Mouse (Mus musculus) midbrain, postnatal 0 days (tissue): ENCODE data around the gene Slc30a2. TPM values are rescaled to one million over a fixed set of nuclear protein-coding genes. Genes with fewer than 3 reads are reported as not detected.

Experiments
- ATAC-seq: fragments of 200-750 bp; cut with Nextera tagmentation; 2 replicates; pipeline ENCODE4 v1.8.0; 2017; ENCODE audit warnings: moderate number of reproducible peaks, mild to moderate bottlenecking, moderate TSS enrichment, moderate library complexity; ENCODE audit not compliant: low FRiP score
- DNase-seq: peaks from one replicate; pipeline ENCODE4 v3.0.0-alpha.2; 2015; ENCODE audit warnings: low spot score
- H3K27ac ChIP-seq: fragments of 300-500 bp; sonication (generic); 2 replicates; pipeline ENCODE4 v1.5.1; 2014; ENCODE audit warnings: low read depth, mild to moderate bottlenecking, low read length, mixed read lengths
- H3K27me3 ChIP-seq: fragments of 300-500 bp; sonication (generic); 2 replicates; pipeline ENCODE4 v1.6.1; 2014; ENCODE audit warnings: low read length, control low read depth, mixed read lengths; ENCODE audit not compliant: insufficient read depth
- H3K36me3 ChIP-seq: fragments of 300-500 bp; sonication (generic); 2 replicates; pipeline ENCODE4 v1.6.1; 2014; ENCODE audit warnings: low read length, control low read depth, mixed read lengths; ENCODE audit not compliant: insufficient read depth
- H3K4me1 ChIP-seq: fragments of 300-500 bp; sonication (generic); 2 replicates; pipeline ENCODE4 v1.6.1; 2014; ENCODE audit warnings: mild to moderate bottlenecking, control low read depth, antibody characterized with exemption, low read length, mixed read lengths; ENCODE audit not compliant: insufficient read depth
- H3K4me2 ChIP-seq: fragments of 300-500 bp; sonication (generic); 2 replicates; pipeline ENCODE4 v1.6.1; 2014; ENCODE audit warnings: low read depth, mild to moderate bottlenecking, low read length, mixed read lengths; ENCODE audit not compliant: poor library complexity, severe bottlenecking
- H3K4me3 ChIP-seq: fragments of 300-500 bp; sonication (generic); 2 replicates; pipeline ENCODE4 v1.5.1; 2014; ENCODE audit warnings: low read depth, mild to moderate bottlenecking, low read length, moderate library complexity
- H3K9ac ChIP-seq: fragments of 300-500 bp; sonication (generic); replicated peaks from 2 replicates; pipeline ENCODE4 v1.6.1; 2014; ENCODE audit warnings: mild to moderate bottlenecking, low read length, moderate library complexity, mixed read lengths; ENCODE audit not compliant: poor library complexity, severe bottlenecking
- H3K9me3 ChIP-seq: fragments of 300-500 bp; sonication (generic); 2 replicates; pipeline ENCODE4 v1.6.1; 2016; ENCODE audit warnings: low read length, control low read depth
- CTCF ChIP-seq: IDR thresholded peaks from 2 replicates; pipeline ENCODE4 v1.5.1; 2016; ENCODE audit warnings: antibody characterized with exemption, mild to moderate bottlenecking
- WGBS: fragments of 180-500 bp; shearing (Covaris S2); extraction: QIAGEN DNeasy Blood & Tissue Kit; methylation state at CpG from one replicate; pipeline ENCODE4 v1.1.7; 2014; 5-methylcytosine and 5-hydroxymethylcytosine counted together
- polyA plus RNA-seq: library from polyadenylated mRNA; unstranded; fragments of >200 nt; fragmentation: Nextera tagmentation; extraction: Ambion mirVana; gene quantifications from 2 replicates; pipeline ENCODE4 v1.2.1, GENCODE M21; 2015
- total RNA-seq: library from RNA; depleted of rRNA; stranded (reverse); fragments of >200 nt; gene quantifications from 2 replicates; pipeline ENCODE4 v1.2.3, GENCODE M21; 2014

The Slc30a2 gene
- total and polyA plus RNA-seq, 2 experiments from 2014 or later, result 0.17 TPM; not detected in 1

- no peaks in the 10 kb centered on the region for H3K27me3 ChIP-seq
- peak overlapping the region; percentile 40; the same call in 1 of the 2 replicates for H3K9ac ChIP-seq
- WGBS, result 19% methylated on average over 22 of the region's 22 CpGs
- ATAC-seq (0 out of 2 replicates have a peak, but pooled peaks have one; percentile 35), DNase-seq (peak; percentile 87)
- H3K4me1 ChIP-seq, result no peaks in the 10 kb centered on the region
- TF ChIP-seq CTCF, result peak; percentile 98
- no peaks in the 10 kb centered on the region for H3K36me3 ChIP-seq
- H3K4me3 ChIP-seq, result peak overlapping the region; percentile 17
- H3K9me3 ChIP-seq, result no peaks in the 10 kb centered on the region
- H3K27ac ChIP-seq, result no peak overlapping the region
- H3K4me2 ChIP-seq, result peak overlapping the region; percentile 43
Observed at GRCm38 (mm10) chr4:134356591-134357460, 13.8 kb downstream of the Slc30a2 start.

- Histone ChIP-seq H3K4me2 (peak overlapping the region; percentile 43), H3K36me3 (no peaks in the 10 kb centered on the region), H3K4me1 (no peaks in the 10 kb centered on the region), H3K9me3 (no peaks in the 10 kb centered on the region), H3K27ac (no peak overlapping the region), H3K4me3 (peak overlapping the region; percentile 17), H3K9ac (peak overlapping the region; percentile 40; the same call in 1 of the 2 replicates), H3K27me3 (no peaks in the 10 kb centered on the region)
- WGBS, result 33% methylated on average over 17 of the region's 17 CpGs
- TF ChIP-seq CTCF, result no peak
- no peak for DNase-seq
- peak; percentile 42; the same call in 1 of the 2 replicates for ATAC-seq
Observed at GRCm38 (mm10) chr4:134357461-134357771, 14.4 kb downstream of the Slc30a2 start.

- no peaks in the 10 kb centered on the region for H3K36me3 ChIP-seq
- H3K4me3 ChIP-seq, result no peak overlapping the region
- H3K4me1 ChIP-seq, result no peaks in the 10 kb centered on the region
- 90% methylated on average over 6 of the region's 6 CpGs for WGBS
- DNase-seq (no peak), ATAC-seq (no peak)
- no peak overlapping the region for H3K9ac ChIP-seq
- H3K4me2 ChIP-seq, result no peak overlapping the region
- TF ChIP-seq CTCF, result no peak
- H3K27ac ChIP-seq, result no peak overlapping the region
- no peaks in the 10 kb centered on the region for H3K27me3 ChIP-seq
- no peaks in the 10 kb centered on the region for H3K9me3 ChIP-seq
Observed at GRCm38 (mm10) chr4:134359649-134360048, 16.7 kb downstream of the Slc30a2 start.

GRCm38 (mm10) chr4:134361215-134361614 lies 18.2 kb downstream of the Slc30a2 start:
- Histone ChIP-seq H3K4me1 (no peaks in the 10 kb centered on the region), H3K27me3 (no peaks in the 10 kb centered on the region), H3K9me3 (no peaks in the 10 kb centered on the region), H3K9ac (no peak overlapping the region), H3K36me3 (no peaks in the 10 kb centered on the region), H3K27ac (no peak overlapping the region), H3K4me3 (no peak overlapping the region), H3K4me2 (no peak overlapping the region)
- no peak for TF ChIP-seq CTCF
- DNase-seq (no peak), ATAC-seq (no peak)
- 50% methylated on average over 5 of the region's 5 CpGs for WGBS

- H3K27ac ChIP-seq, result no peak overlapping the region
Observed at GRCm38 (mm10) chr4:134362124-134362523, 19.1 kb downstream of the Slc30a2 start.

GRCm38 (mm10) chr4:134362586-134362985 lies 19.6 kb downstream of the Slc30a2 start:
- H3K4me3 ChIP-seq, result no peak overlapping the region
- no peak overlapping the region for H3K4me2 ChIP-seq
- H3K9me3 ChIP-seq, result no peaks in the 10 kb centered on the region
- DNase-seq (no peak), ATAC-seq (no peak)
- H3K36me3 ChIP-seq, result no peaks in the 10 kb centered on the region
- H3K27me3 ChIP-seq, result no peaks in the 10 kb centered on the region
- WGBS, result 30% methylated on average over 9 of the region's 9 CpGs
- H3K4me1 ChIP-seq, result no peaks in the 10 kb centered on the region
- no peak overlapping the region for H3K9ac ChIP-seq
- H3K27ac ChIP-seq, result no peak overlapping the region
- TF ChIP-seq CTCF, result no peak

More at GRCm38 (mm10) chr4:134362124-134362523, 19.1 kb downstream of the Slc30a2 start:
- H3K27me3 ChIP-seq, result no peaks in the 10 kb centered on the region
- H3K9ac ChIP-seq, result no peak overlapping the region
- no peaks in the 10 kb centered on the region for H3K4me1 ChIP-seq
- ATAC-seq (no peak), DNase-seq (no peak)
- no peak for TF ChIP-seq CTCF
- 74% methylated on average over 9 of the region's 9 CpGs for WGBS
- H3K4me3 ChIP-seq, result no peak overlapping the region
- H3K36me3 ChIP-seq, result no peaks in the 10 kb centered on the region
- H3K4me2 ChIP-seq, result no peak overlapping the region
- no peaks in the 10 kb centered on the region for H3K9me3 ChIP-seq
